Mouse (Mus musculus) liver, adult 2 months (tissue): ENCODE results near the gene Cd160.

ENCODE experiments used
- CTCF ChIP-seq: fragments of 200-500 bp; IDR thresholded peaks from 2 replicates; pipeline ENCODE4 v1.5.1; 2011; ENCODE audit warnings: low read depth, low read length, control low read depth
- POLR2A ChIP-seq: fragments of 200-500 bp; IDR thresholded peaks from 2 replicates; pipeline ENCODE4 v1.6.1; 2011; ENCODE audit warnings: low read length, control low read depth; ENCODE audit not compliant: insufficient read depth; ENCODE audit errors: extremely low read depth

DNA sequence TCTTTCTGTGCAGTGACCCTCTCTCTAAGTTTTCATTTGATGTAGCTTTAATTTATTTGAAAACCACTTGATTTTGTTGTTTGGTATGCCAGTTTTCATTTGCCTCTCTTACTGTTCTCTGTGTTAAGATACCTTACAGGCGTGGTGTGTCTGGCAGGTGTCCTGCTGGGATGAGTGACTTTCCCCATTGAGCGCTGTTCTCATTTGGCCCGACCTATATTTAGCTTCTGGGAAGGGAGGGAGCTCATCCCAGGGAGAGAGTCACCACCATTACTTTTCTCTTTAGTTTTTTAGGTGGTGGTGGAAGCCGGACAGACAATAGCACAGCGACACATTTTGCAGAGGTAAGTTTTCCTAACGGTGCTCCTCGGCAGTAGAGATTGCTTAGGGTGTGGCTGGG, 71.5 kb downstream of the Cd160 start:
- TF ChIP-seq CTCF = no peak
- TF ChIP-seq POLR2A = no peak
